Mouse (Mus musculus): Measurements from ENCODE around the gene Pnpo. TPM values are rescaled to one million over a fixed set of nuclear protein-coding genes. Genes with fewer than 3 reads are reported as not detected.

The Pnpo gene
- polyA plus RNA-seq (2015; fragmentation: Illumina TruSeq; extraction: RNeasy Lipid Tissue Mini Kit (QIAGEN cat#74804); ENCODE audit: insufficient read depth, low replicate concordance): 34.8 TPM

GRCm38 (mm10) chr11:96943746-96944304 is at the start of gene Pnpo:
Pnpo (minus strand) TSS chr11:96943986.

GRCm38 (mm10) chr11:96982859-96983258 is 39.1 kb upstream of the Pnpo start, which contains the start of gene Sp2:
Sp2 (minus strand) TSS chr11:96982959.

GRCm38 (mm10) chr11:96928088-96928487 is 15.7 kb downstream of the Pnpo start, which contains the start of gene Prr15l:
Prr15l (plus strand) TSS chr11:96928104.

GRCm38 (mm10) chr11:96916044-96916884 is 27.5 kb downstream of the Pnpo start, which contains the start of gene Cdk5rap3:
Cdk5rap3 (minus strand) TSS chr11:96916496.

Other genes starting within 250 kb of the Pnpo start
- gene Snx11, start 166.4 kb downstream of the Pnpo start, polyA plus RNA-seq (2015; fragmentation: Illumina TruSeq; extraction: RNeasy Lipid Tissue Mini Kit (QIAGEN cat#74804); ENCODE audit: insufficient read depth, low replicate concordance): 60.5 TPM
- gene Cbx1, start 154.9 kb downstream of the Pnpo start, polyA plus RNA-seq (2015; fragmentation: Illumina TruSeq; extraction: RNeasy Lipid Tissue Mini Kit (QIAGEN cat#74804); ENCODE audit: insufficient read depth, low replicate concordance): 101 TPM
- 72.3 TPM for gene Nfe2l1, start 114.0 kb downstream of the Pnpo start, polyA plus RNA-seq (2015; fragmentation: Illumina TruSeq; extraction: RNeasy Lipid Tissue Mini Kit (QIAGEN cat#74804); ENCODE audit: insufficient read depth, low replicate concordance)
- 9.2 TPM for gene Copz2, start 94.1 kb downstream of the Pnpo start, polyA plus RNA-seq (2015; fragmentation: Illumina TruSeq; extraction: RNeasy Lipid Tissue Mini Kit (QIAGEN cat#74804); ENCODE audit: insufficient read depth, low replicate concordance)
- 48.7 TPM for gene Cdk5rap3, start 27.5 kb downstream of the Pnpo start, polyA plus RNA-seq (2015; fragmentation: Illumina TruSeq; extraction: RNeasy Lipid Tissue Mini Kit (QIAGEN cat#74804); ENCODE audit: insufficient read depth, low replicate concordance)
- gene Prr15l, start 15.9 kb downstream of the Pnpo start, polyA plus RNA-seq (2015; fragmentation: Illumina TruSeq; extraction: RNeasy Lipid Tissue Mini Kit (QIAGEN cat#74804); ENCODE audit: insufficient read depth, low replicate concordance): 0.37 TPM
- gene Sp2, start 39.0 kb upstream of the Pnpo start, polyA plus RNA-seq (2015; fragmentation: Illumina TruSeq; extraction: RNeasy Lipid Tissue Mini Kit (QIAGEN cat#74804); ENCODE audit: insufficient read depth, low replicate concordance): 12.8 TPM
- gene Sp6, start 69.4 kb upstream of the Pnpo start, polyA plus RNA-seq (2015; fragmentation: Illumina TruSeq; extraction: RNeasy Lipid Tissue Mini Kit (QIAGEN cat#74804); ENCODE audit: insufficient read depth, low replicate concordance): 1.1 TPM
- gene Scrn2, start 86.0 kb upstream of the Pnpo start, polyA plus RNA-seq (2015; fragmentation: Illumina TruSeq; extraction: RNeasy Lipid Tissue Mini Kit (QIAGEN cat#74804); ENCODE audit: insufficient read depth, low replicate concordance): 0.94 TPM
- not detected for gene Lrrc46, start 97.4 kb upstream of the Pnpo start, polyA plus RNA-seq (2015; fragmentation: Illumina TruSeq; extraction: RNeasy Lipid Tissue Mini Kit (QIAGEN cat#74804); ENCODE audit: insufficient read depth, low replicate concordance)
- 40.6 TPM for gene Mrpl10, start 97.6 kb upstream of the Pnpo start, polyA plus RNA-seq (2015; fragmentation: Illumina TruSeq; extraction: RNeasy Lipid Tissue Mini Kit (QIAGEN cat#74804); ENCODE audit: insufficient read depth, low replicate concordance)
- 6.2 TPM for gene Osbpl7, start 106.6 kb upstream of the Pnpo start, polyA plus RNA-seq (2015; fragmentation: Illumina TruSeq; extraction: RNeasy Lipid Tissue Mini Kit (QIAGEN cat#74804); ENCODE audit: insufficient read depth, low replicate concordance)
- gene Tbx21, start 171.3 kb upstream of the Pnpo start, polyA plus RNA-seq (2015; fragmentation: Illumina TruSeq; extraction: RNeasy Lipid Tissue Mini Kit (QIAGEN cat#74804); ENCODE audit: insufficient read depth, low replicate concordance): 7.5 TPM
- 6.7 TPM for gene Tbkbp1, start 207.5 kb upstream of the Pnpo start, polyA plus RNA-seq (2015; fragmentation: Illumina TruSeq; extraction: RNeasy Lipid Tissue Mini Kit (QIAGEN cat#74804); ENCODE audit: insufficient read depth, low replicate concordance)
- gene Kpnb1, start 243.9 kb upstream of the Pnpo start, polyA plus RNA-seq (2015; fragmentation: Illumina TruSeq; extraction: RNeasy Lipid Tissue Mini Kit (QIAGEN cat#74804); ENCODE audit: insufficient read depth, low replicate concordance): 199 TPM